Mouse (Mus musculus) small intestine, adult 2 months (tissue): ENCODE results near the gene Rhbg.

Source experiments
- CTCF ChIP-seq: fragments of 200-500 bp; IDR thresholded peaks from 2 replicates; pipeline ENCODE4 v1.5.1; 2012; ENCODE audit warnings: low read depth, mild to moderate bottlenecking, control low read depth, inconsistent platforms, low read length, moderate library complexity, mixed read lengths; ENCODE audit not compliant: insufficient replicate concordance, insufficient read length; ENCODE audit errors: extremely low read depth
- POLR2A ChIP-seq: fragments of 200-500 bp; IDR thresholded peaks from 2 replicates; pipeline ENCODE4 v1.6.1; 2012; ENCODE audit warnings: low read depth, mild to moderate bottlenecking, control low read depth, inconsistent platforms, low read length, moderate library complexity

- TF ChIP-seq CTCF = no peak
- no peak for TF ChIP-seq POLR2A
Measured at GRCm38 (mm10) chr3:88238866-88239391, 15.6 kb downstream of the Rhbg start.
